Mouse (Mus musculus): ENCODE results near the gene Gm43191. TPM values are rescaled to one million over a fixed set of nuclear protein-coding genes. Genes with fewer than 3 reads are reported as not detected.

The Gm43191 gene
- total and polyA plus RNA-seq, 3 experiments, result 0.39 TPM; not detected in 2

DNA sequence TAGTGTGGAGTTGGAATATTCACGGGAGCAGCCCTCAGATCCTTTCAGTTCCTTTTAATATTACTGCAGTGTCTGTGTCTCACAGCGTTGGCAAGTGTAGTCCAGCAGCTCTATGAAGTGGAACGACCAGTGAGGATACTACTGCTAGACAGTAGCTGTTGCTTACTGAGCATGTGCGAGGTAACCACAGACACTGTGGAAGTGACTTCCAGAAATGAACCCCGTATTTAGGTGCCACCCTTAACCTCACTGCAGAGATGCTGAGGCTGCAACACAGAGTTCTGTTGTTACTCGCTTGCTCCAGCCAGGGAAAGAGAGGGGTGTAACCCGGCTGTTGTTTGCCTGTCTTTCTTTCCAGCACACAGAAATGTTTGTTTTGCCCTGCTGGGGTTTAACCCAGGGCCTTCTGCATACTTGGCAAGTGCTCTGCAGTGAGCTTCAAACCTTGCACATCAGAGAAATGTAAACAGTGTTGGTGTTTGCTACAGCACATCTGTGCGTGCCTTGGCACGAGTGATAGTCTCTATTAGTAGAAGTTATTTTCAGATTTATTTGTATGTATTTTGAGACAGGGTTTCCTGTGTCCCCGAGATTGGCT, 66.7 kb downstream of the Gm43191 start, which contains the start of gene Trmt13:
TSS of gene Trmt13 (minus strand) at position 293 of the 598 bp plus-strand sequence.
- Histone ChIP-seq H3K4me1 (ENCODE audit: control insufficient read depth in 1 of 2, insufficient read depth in 2 of 2, low read length in 2 of 2) (peaks cover 19 to 27% of the 10 kb centered on the region in 2 experiments), H3K4me3 (ENCODE audit: control insufficient read depth in 1 of 2, insufficient read depth in 1 of 2, low read depth in 2 of 2, low read length in 2 of 2) (no peak within 1 kb of the TSS), H3K79me2 (ENCODE audit: control insufficient read depth, insufficient read depth, low read length, poor library complexity) (no peaks in the 10 kb centered on the region), H3K27ac (ENCODE audit: control insufficient read depth, low read depth, low read length) (no peak within 1 kb of the TSS), H3K36me3 (ENCODE audit: control insufficient read depth in 1 of 2, insufficient read depth in 2 of 2, low read length in 2 of 2) (peaks cover 2 to 30% of the 10 kb centered on the region in 2 experiments; a peak in 3 of 4 replicates), H3K9ac (ENCODE audit: control insufficient read depth, low read depth, low read length, poor library complexity, severe bottlenecking) (no peak within 1 kb of the TSS), H3K9me3 (replicated peaks; ENCODE audit: insufficient read depth, low read length) (no peaks in the 10 kb centered on the region), H3K27me3 (ENCODE audit: control insufficient read depth in 1 of 2, insufficient read depth in 2 of 2, low read length in 2 of 2) (no peaks in the 10 kb centered on the region)
- no peak for DNase-seq (ENCODE audit: low read depth, low spot score)
- no peak for TF ChIP-seq TCF12 (IDR thresholded peaks at IDR 0.05; ENCODE audit: low read depth, low read length)
- TF ChIP-seq JUND (IDR thresholded peaks at IDR 0.05; ENCODE audit: low read depth, low read length), result no peak
- TF ChIP-seq POLR2AphosphoS5 (IDR thresholded peaks at IDR 0.05; ENCODE audit: borderline replicate concordance, low read depth, low read length), result no peak
- no peak for TF ChIP-seq ELF1 (IDR thresholded peaks at IDR 0.05; ENCODE audit: low read depth, low read length)
- TF ChIP-seq MYC (IDR thresholded peaks at IDR 0.05; ENCODE audit: low read depth, low read length), result no peak
- no peak for TF ChIP-seq USF2 (IDR thresholded peaks at IDR 0.05; ENCODE audit: borderline replicate concordance in 1 of 2, insufficient read depth in 1 of 2, low read depth in 1 of 2, low read length in 2 of 2)
- no peak for TF ChIP-seq ZMIZ1 (IDR thresholded peaks at IDR 0.05; ENCODE audit: low read depth, low read length)
- TF ChIP-seq RCOR1 (IDR thresholded peaks at IDR 0.05; ENCODE audit: low read depth, low read length), result no peak
- no peak for TF ChIP-seq POLR2AphosphoS2 (IDR thresholded peaks at IDR 0.05; ENCODE audit: low read length)
- TF ChIP-seq POLR2A (IDR thresholded peaks at IDR 0.05; ENCODE audit: control insufficient read depth in 1 of 2, insufficient read depth in 1 of 2, low read depth in 1 of 2, low read length in 2 of 2, poor library complexity in 1 of 2), result no peak

GRCm38 (mm10) chr3:116604570-116604969, 76.5 kb downstream of the Gm43191 start:
- Histone ChIP-seq H3K27ac (ENCODE audit: control insufficient read depth, low read depth, low read length) (no peak overlapping the region), H3K27me3 (ENCODE audit: control insufficient read depth in 1 of 2, insufficient read depth in 2 of 2, low read length in 2 of 2) (no peaks in the 10 kb centered on the region), H3K36me3 (ENCODE audit: control insufficient read depth in 1 of 2, insufficient read depth in 2 of 2, low read length in 2 of 2) (peaks cover 0 to 7% of the 10 kb centered on the region in 2 experiments; a peak in 2 of 4 replicates), H3K4me1 (ENCODE audit: control insufficient read depth in 1 of 2, insufficient read depth in 2 of 2, low read length in 2 of 2) (no peaks in the 10 kb centered on the region), H3K9ac (ENCODE audit: control insufficient read depth, low read depth, low read length, poor library complexity, severe bottlenecking) (no peak overlapping the region), H3K4me3 (ENCODE audit: control insufficient read depth in 1 of 2, insufficient read depth in 1 of 2, low read depth in 2 of 2, low read length in 2 of 2) (no peak overlapping the region), H3K79me2 (ENCODE audit: control insufficient read depth, insufficient read depth, low read length, poor library complexity) (no peaks in the 10 kb centered on the region), H3K9me3 (replicated peaks; ENCODE audit: insufficient read depth, low read length) (no peaks in the 10 kb centered on the region)
- no peak for DNase-seq (ENCODE audit: low read depth, low spot score)
- TF ChIP-seq POLR2A (IDR thresholded peaks at IDR 0.05; ENCODE audit: control insufficient read depth in 1 of 2, insufficient read depth in 1 of 2, low read depth in 1 of 2, low read length in 2 of 2, poor library complexity in 1 of 2) (no peak), BHLHE40 (IDR thresholded peaks at IDR 0.05; ENCODE audit: borderline replicate concordance, low read depth, low read length) (no peak), CHD1 (IDR thresholded peaks at IDR 0.05; ENCODE audit: low read depth, low read length) (no peak), ELF1 (IDR thresholded peaks at IDR 0.05; ENCODE audit: low read depth, low read length) (no peak), JUND (IDR thresholded peaks at IDR 0.05; ENCODE audit: low read depth, low read length) (no peak), TCF12 (IDR thresholded peaks at IDR 0.05; ENCODE audit: low read depth, low read length) (no peak), ZC3H11A (IDR thresholded peaks at IDR 0.05; ENCODE audit: low read depth, low read length) (no peak), MXI1 (IDR thresholded peaks at IDR 0.05; ENCODE audit: low read depth, low read length) (no peak), KAT2A (conservative IDR thresholded peaks at IDR 0.05; ENCODE audit: low read depth, low read length) (no peak), MAX (IDR thresholded peaks at IDR 0.05; ENCODE audit: low read length) (no peak), UBTF (IDR thresholded peaks at IDR 0.05; ENCODE audit: borderline replicate concordance, insufficient read depth, low read depth, low read length) (no peak), NRF1 (IDR thresholded peaks at IDR 0.05; ENCODE audit: insufficient read depth, low read depth, low read length, poor library complexity, severe bottlenecking) (no peak)

Measured in MEL (cell line).